Mouse (Mus musculus): ENCODE results near the gene Med19.
"Not testable (repeated sequence)": the region's sequence is repeated elsewhere in the genome, so short reads cannot be mapped to it uniquely, and the experiment has no call there.

Gene Med19

GRCm38 (mm10) chr2:84666081-84666480 is 12.1 kb upstream of the Med19 start:
- in situ Hi-C loops (cut with MboI; ENCODE audit: low sequenced_read_pairs), result loop anchor here (10.0 kb wide), 1 partner anchor 211 kb away; no protein-coding TSS in a partner anchor

- in situ Hi-C loops (cut with MboI; ENCODE audit: low sequenced_read_pairs), result loop anchor here (10.0 kb wide), 1 partner anchor 215 kb away; no protein-coding TSS in a partner anchor
These were observed 8.2 kb upstream of the Med19 start for GRCm38 (mm10) chr2:84669828-84670568.

GRCm38 (mm10) chr2:84670569-84670933 is 7.7 kb upstream of the Med19 start, which contains the start of gene Selenoh:
Selenoh (minus strand) TSS chr2:84670770.
- in situ Hi-C loops (cut with MboI; ENCODE audit: low sequenced_read_pairs), result no loop called here

- in situ Hi-C loops (cut with MboI; ENCODE audit: low sequenced_read_pairs), result not testable (repeated sequence)
These were observed 6.7 kb upstream of the Med19 start for GRCm38 (mm10) chr2:84671535-84671934.

GRCm38 (mm10) chr2:84677270-84677967 is 783 bp upstream of the Med19 start:
- in situ Hi-C loops (cut with MboI; ENCODE audit: low sequenced_read_pairs), result no loop called here

GRCm38 (mm10) chr2:84679016-84679415 is 814 bp downstream of the Med19 start, which contains the start of gene Tmx2:
Tmx2 (minus strand) TSS chr2:84679140.
- in situ Hi-C loops (cut with MboI; ENCODE audit: low sequenced_read_pairs), result no loop called here

- in situ Hi-C loops (cut with MboI; ENCODE audit: low sequenced_read_pairs), result no loop called here
These were observed 4.5 kb downstream of the Med19 start for GRCm38 (mm10) chr2:84682605-84683183.

GRCm38 (mm10) chr2:84688080-84688844 is 10.1 kb downstream of the Med19 start:
- in situ Hi-C loops (cut with MboI; ENCODE audit: low sequenced_read_pairs), result no loop called here

- in situ Hi-C loops (cut with MboI; ENCODE audit: low sequenced_read_pairs), result no loop called here
These were observed 11.8 kb downstream of the Med19 start for GRCm38 (mm10) chr2:84690050-84690449.

- in situ Hi-C loops (cut with MboI; ENCODE audit: low sequenced_read_pairs), result no loop called here
These were observed 16.9 kb downstream of the Med19 start for GRCm38 (mm10) chr2:84695007-84695695.

GRCm38 (mm10) chr2:84703497-84703896 is 25.3 kb downstream of the Med19 start:
- in situ Hi-C loops (cut with MboI; ENCODE audit: low sequenced_read_pairs), result loop anchor here (25.0 kb wide), 1 partner anchor 334 kb away; the partner anchor contains the start of genes P2rx3, Ssrp1 and Tnks1bp1

GRCm38 (mm10) chr2:84704329-84704728 is 26.1 kb downstream of the Med19 start:
- in situ Hi-C loops (cut with MboI; ENCODE audit: low sequenced_read_pairs), result loop anchor here (25.0 kb wide), 1 partner anchor 333 kb away; the partner anchor contains the start of genes P2rx3, Ssrp1 and Tnks1bp1

- in situ Hi-C loops (cut with MboI; ENCODE audit: low sequenced_read_pairs), result loop anchor here (25.0 kb wide), 1 partner anchor 332 kb away; the partner anchor contains the start of genes P2rx3, Ssrp1 and Tnks1bp1
These were observed 27.1 kb downstream of the Med19 start for GRCm38 (mm10) chr2:84705295-84705694.

- in situ Hi-C loops (cut with MboI; ENCODE audit: low sequenced_read_pairs), result loop anchor here (25.0 kb wide), 1 partner anchor 330 kb away; the partner anchor contains the start of genes P2rx3, Ssrp1 and Tnks1bp1
These were observed 29.3 kb downstream of the Med19 start for GRCm38 (mm10) chr2:84707523-84707922.

- in situ Hi-C loops (cut with MboI; ENCODE audit: low sequenced_read_pairs), result loop anchor here (25.0 kb wide), 1 partner anchor 325 kb away; the partner anchor contains the start of genes P2rx3, Ssrp1 and Tnks1bp1
These were observed 33.7 kb downstream of the Med19 start for GRCm38 (mm10) chr2:84711898-84712297.

- in situ Hi-C loops (cut with MboI; ENCODE audit: low sequenced_read_pairs), result loop anchor here (25.0 kb wide), 1 partner anchor 323 kb away; the partner anchor contains the start of genes P2rx3, Ssrp1 and Tnks1bp1
These were observed 36.2 kb downstream of the Med19 start for GRCm38 (mm10) chr2:84714422-84714810.

- in situ Hi-C loops (cut with MboI; ENCODE audit: low sequenced_read_pairs), result loop anchor here (25.0 kb wide), 1 partner anchor 322 kb away; the partner anchor contains the start of genes P2rx3, Ssrp1 and Tnks1bp1
These were observed 36.8 kb downstream of the Med19 start, which contains the start of gene Zdhhc5 for GRCm38 (mm10) chr2:84714811-84715561. Zdhhc5 (minus strand) TSS chr2:84715180.

GRCm38 (mm10) chr2:84715562-84716361 is 37.6 kb downstream of the Med19 start:
- in situ Hi-C loops (cut with MboI; ENCODE audit: low sequenced_read_pairs), result loop anchor here (25.0 kb wide), 1 partner anchor 322 kb away; the partner anchor contains the start of genes P2rx3, Ssrp1 and Tnks1bp1

All from CH12F3 (cell line).